Mouse (Mus musculus) thymus, adult 2 months (tissue): ENCODE results near the gene Try4.

ENCODE experiments used
- CTCF ChIP-seq: fragments of 200-500 bp; IDR thresholded peaks from 2 replicates; pipeline ENCODE4 v1.5.1; 2012; ENCODE audit warnings: mild to moderate bottlenecking, control low read depth, low read length, moderate library complexity, borderline replicate concordance; ENCODE audit not compliant: control insufficient read depth, poor library complexity, insufficient read depth; ENCODE audit errors: extremely low read depth
- POLR2A ChIP-seq: fragments of 200-500 bp; IDR thresholded peaks from 2 replicates; pipeline ENCODE4 v1.6.1; 2012; ENCODE audit warnings: mild to moderate bottlenecking, low read length, control low read depth, moderate library complexity; ENCODE audit not compliant: control insufficient read depth, poor library complexity, insufficient read depth; ENCODE audit errors: extremely low read depth

DNA sequence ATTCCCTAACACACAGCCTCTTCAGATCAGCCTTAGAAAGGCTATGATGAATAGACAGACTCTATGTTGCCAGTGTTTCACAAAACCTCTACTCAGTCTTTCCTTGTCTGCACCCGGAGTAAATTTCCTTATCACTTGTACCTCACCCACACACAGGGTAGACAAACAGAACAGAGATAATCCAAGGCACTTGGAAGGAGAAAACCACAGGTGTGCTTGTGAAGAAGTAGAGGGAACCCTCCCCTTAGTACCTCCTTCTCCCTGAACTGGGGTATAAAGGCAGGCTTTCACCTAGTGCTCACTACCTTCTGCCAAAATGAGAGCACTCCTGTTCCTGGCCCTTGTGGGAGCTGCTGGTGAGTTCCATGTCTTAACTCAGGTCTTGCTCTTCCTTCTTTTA lies at the start of gene Try4:
- no peak for TF ChIP-seq POLR2A
- no peak for TF ChIP-seq CTCF
